Mouse (Mus musculus) embryonic facial prominence, embryonic 14.5 days (tissue): ENCODE results near the gene Aqp11. TPM values are rescaled to one million over a fixed set of nuclear protein-coding genes. Genes with fewer than 3 reads are reported as not detected.

Experiments
- ATAC-seq: fragments of 200-750 bp; cut with Nextera tagmentation; 2 replicates; pipeline ENCODE4 v1.8.0; 2017; ENCODE audit warnings: low read depth, moderate number of reproducible peaks, moderate TSS enrichment
- DNase-seq: peaks from one replicate; pipeline ENCODE4 v3.0.0-alpha.2; 2015; ENCODE audit warnings: low spot score
- H3K27ac ChIP-seq: fragments of 300-500 bp; sonication (generic); replicated peaks from 2 replicates; pipeline ENCODE4 v1.5.1; 2014; ENCODE audit warnings: low read depth, mild to moderate bottlenecking, low read length, moderate library complexity
- H3K27me3 ChIP-seq: fragments of 300-500 bp; sonication (generic); replicated peaks from 2 replicates; pipeline ENCODE4 v1.6.1; 2014; ENCODE audit warnings: low read length; ENCODE audit not compliant: control insufficient read depth, insufficient read depth
- H3K36me3 ChIP-seq: fragments of 300-500 bp; sonication (generic); 2 replicates; pipeline ENCODE4 v1.6.1; 2014; ENCODE audit warnings: low read length, mixed read lengths; ENCODE audit not compliant: control insufficient read depth, insufficient read depth
- H3K4me1 ChIP-seq: fragments of 300-500 bp; sonication (generic); 2 replicates; pipeline ENCODE4 v1.6.1; 2014; ENCODE audit warnings: antibody characterized with exemption, low read length; ENCODE audit not compliant: control insufficient read depth, insufficient read depth
- H3K4me2 ChIP-seq: fragments of 300-500 bp; sonication (generic); 2 replicates; pipeline ENCODE4 v1.6.1; 2014; ENCODE audit warnings: low read depth, mild to moderate bottlenecking, low read length, moderate library complexity, mixed read lengths
- H3K4me3 ChIP-seq: fragments of 300-500 bp; sonication (generic); 2 replicates; pipeline ENCODE4 v1.5.1; 2014; ENCODE audit warnings: low read depth, mild to moderate bottlenecking, low read length
- H3K9ac ChIP-seq: fragments of 300-500 bp; sonication (generic); 2 replicates; pipeline ENCODE4 v1.6.1; 2014; ENCODE audit warnings: low read depth, mild to moderate bottlenecking, low read length, moderate library complexity, mixed read lengths
- H3K9me3 ChIP-seq: fragments of 300-500 bp; sonication (generic); 2 replicates; pipeline ENCODE4 v1.6.1; 2016; ENCODE audit warnings: low read length; ENCODE audit not compliant: control insufficient read depth
- WGBS: fragments of 180-500 bp; shearing (Covaris S2); extraction: QIAGEN DNeasy Blood & Tissue Kit; methylation state at CpG from one replicate; pipeline ENCODE4 v1.1.7; 2014; 5-methylcytosine and 5-hydroxymethylcytosine counted together
- polyA plus RNA-seq: library from polyadenylated mRNA; unstranded; fragments of >200 nt; fragmentation: Nextera tagmentation; extraction: Ambion mirVana; gene quantifications from 2 replicates; pipeline ENCODE4 v1.2.1, GENCODE M21; 2014

The Aqp11 gene
- polyA plus RNA-seq, 1 experiment from 2014 or later, result 4.4 TPM

GRCm38 (mm10) chr7:97726080-97726479 is 12.0 kb downstream of the Aqp11 start:
- 83% methylated on average over 7 of the region's 7 CpGs for WGBS
- DNase-seq (no peak), ATAC-seq (no peak)
- Histone ChIP-seq H3K4me3 (no peak overlapping the region), H3K9ac (no peak overlapping the region), H3K27ac (no peak overlapping the region), H3K4me1 (no peaks in the 10 kb centered on the region), H3K9me3 (no peaks in the 10 kb centered on the region), H3K27me3 (no peaks in the 10 kb centered on the region), H3K4me2 (no peak overlapping the region), H3K36me3 (peaks cover 16% of the 10 kb centered on the region; the same call in 1 of the 2 replicates)

GRCm38 (mm10) chr7:97725401-97725800 is 12.7 kb downstream of the Aqp11 start:
- no peaks in the 10 kb centered on the region for H3K9me3 ChIP-seq

GRCm38 (mm10) chr7:97723646-97724538 is 14.2 kb downstream of the Aqp11 start:
- no peak overlapping the region for H3K9ac ChIP-seq
- no peak overlapping the region for H3K4me3 ChIP-seq
- H3K9me3 ChIP-seq, result no peaks in the 10 kb centered on the region
- H3K27me3 ChIP-seq, result no peaks in the 10 kb centered on the region
- DNase-seq (no peak), ATAC-seq (no peak)
- H3K36me3 ChIP-seq, result peaks cover 37% of the 10 kb centered on the region
- H3K4me1 ChIP-seq, result no peaks in the 10 kb centered on the region
- WGBS, result 88% methylated on average over 11 of the region's 11 CpGs
- H3K27ac ChIP-seq, result no peak overlapping the region
- no peak overlapping the region for H3K4me2 ChIP-seq

More at GRCm38 (mm10) chr7:97725401-97725800, 12.7 kb downstream of the Aqp11 start:
- H3K9ac ChIP-seq, result no peak overlapping the region
- no peak overlapping the region for H3K4me3 ChIP-seq
- ATAC-seq (no peak), DNase-seq (no peak)
- H3K27me3 ChIP-seq, result no peaks in the 10 kb centered on the region
- no peak overlapping the region for H3K4me2 ChIP-seq
- H3K4me1 ChIP-seq, result no peaks in the 10 kb centered on the region
- H3K27ac ChIP-seq, result no peak overlapping the region
- 93% methylated on average over 6 of the region's 6 CpGs for WGBS
- H3K36me3 ChIP-seq, result peaks cover 22% of the 10 kb centered on the region; the same call in 1 of the 2 replicates

GRCm38 (mm10) chr7:97722278-97722918 is 15.7 kb downstream of the Aqp11 start:
- H3K9me3 ChIP-seq, result no peaks in the 10 kb centered on the region
- no peaks in the 10 kb centered on the region for H3K27me3 ChIP-seq
- H3K4me1 ChIP-seq, result no peaks in the 10 kb centered on the region
- no peak overlapping the region for H3K4me3 ChIP-seq
- no peak overlapping the region for H3K27ac ChIP-seq
- ATAC-seq, result no peak
- no peak overlapping the region for H3K4me2 ChIP-seq
- WGBS, result 93% methylated on average over 7 of the region's 7 CpGs
- H3K9ac ChIP-seq, result no peak overlapping the region
- H3K36me3 ChIP-seq, result peaks cover 48% of the 10 kb centered on the region
- DNase-seq, result no peak

- ATAC-seq (no peak), DNase-seq (no peak)
- Histone ChIP-seq H3K9ac (no peak overlapping the region), H3K36me3 (peaks cover 70% of the 10 kb centered on the region), H3K4me2 (no peak overlapping the region), H3K4me1 (no peaks in the 10 kb centered on the region), H3K27me3 (no peaks in the 10 kb centered on the region), H3K9me3 (peaks cover 2% of the 10 kb centered on the region; the same call in 1 of the 2 replicates), H3K4me3 (no peak overlapping the region), H3K27ac (no peak overlapping the region)
- 90% methylated on average over 5 of the region's 5 CpGs for WGBS
Observed at GRCm38 (mm10) chr7:97720109-97720508, 18.0 kb downstream of the Aqp11 start.

- ATAC-seq, result no peak
Observed at GRCm38 (mm10) chr7:97719078-97719477, 19.0 kb downstream of the Aqp11 start.

GRCm38 (mm10) chr7:97717326-97717725 is 20.8 kb downstream of the Aqp11 start:
- Histone ChIP-seq H3K4me1 (no peaks in the 10 kb centered on the region), H3K9me3 (peaks cover 8% of the 10 kb centered on the region; the same call in 1 of the 2 replicates), H3K4me3 (no peak overlapping the region), H3K9ac (no peak overlapping the region), H3K36me3 (peaks cover 84% of the 10 kb centered on the region), H3K27me3 (no peaks in the 10 kb centered on the region), H3K4me2 (no peak overlapping the region), H3K27ac (no peak overlapping the region)
- DNase-seq, result no peak
- ATAC-seq, result no peak
- 95% methylated on average over 1 of the region's 1 CpGs for WGBS

More at GRCm38 (mm10) chr7:97719078-97719477, 19.0 kb downstream of the Aqp11 start:
- no peak overlapping the region for H3K9ac ChIP-seq
- no peak for DNase-seq
- peaks cover 76% of the 10 kb centered on the region for H3K36me3 ChIP-seq
- WGBS, result 82% methylated on average over 5 of the region's 5 CpGs
- H3K4me2 ChIP-seq, result no peak overlapping the region
- no peak overlapping the region for H3K27ac ChIP-seq
- no peaks in the 10 kb centered on the region for H3K4me1 ChIP-seq
- H3K27me3 ChIP-seq, result no peaks in the 10 kb centered on the region
- no peak overlapping the region for H3K4me3 ChIP-seq
- H3K9me3 ChIP-seq, result peaks cover 8% of the 10 kb centered on the region; the same call in 1 of the 2 replicates

GRCm38 (mm10) chr7:97714651-97715050 is 23.4 kb downstream of the Aqp11 start:
- H3K9me3 ChIP-seq, result peaks cover 8% of the 10 kb centered on the region; the same call in 1 of the 2 replicates
- peaks cover 76% of the 10 kb centered on the region for H3K36me3 ChIP-seq
- WGBS, result 95% methylated on average over 5 of the region's 5 CpGs
- DNase-seq (no peak), ATAC-seq (no peak)
- H3K4me3 ChIP-seq, result no peak overlapping the region
- no peak overlapping the region for H3K4me2 ChIP-seq
- H3K9ac ChIP-seq, result no peak overlapping the region
- no peaks in the 10 kb centered on the region for H3K4me1 ChIP-seq
- H3K27ac ChIP-seq, result no peak overlapping the region
- H3K27me3 ChIP-seq, result no peaks in the 10 kb centered on the region
